Mouse (Mus musculus) frontal cortex, postnatal 36 days (tissue): ENCODE measurements at regions not wholly inside any gene's neighbourhood (a gene's known extent, or its start where the extent isn't known, plus 50 kb on each side); places are given as distances from the start of the nearest gene placed in this dataset.

ENCODE experiments used
- DNase-seq, 2 experiments: peaks; one replicate each; pipeline ENCODE4 v3.0.0; 2022; ENCODE audit warnings: low spot score in 2 of 2

GRCm38 (mm10) chr7:88185120-88185796 lies 92.6 kb upstream of the Ctsc start:
- no peak for DNase-seq

GRCm38 (mm10) chr7:88187555-88187954 lies 90.3 kb upstream of the Ctsc start:
- DNase-seq: no peak

- DNase-seq: no peak
These were observed 85.1 kb upstream of the Ctsc start for GRCm38 (mm10) chr7:88192771-88193170.

- no peak for DNase-seq
These were observed 78.8 kb upstream of the Ctsc start for GRCm38 (mm10) chr7:88199043-88199442.

GRCm38 (mm10) chr7:88199929-88200538 lies 77.9 kb upstream of the Ctsc start:
- DNase-seq: peak in 1 of 2 experiments; percentile 46

- DNase-seq: no peak
These were observed 76.1 kb upstream of the Ctsc start for GRCm38 (mm10) chr7:88201658-88202364.

- no peak for DNase-seq
These were observed 71.6 kb upstream of the Ctsc start for GRCm38 (mm10) chr7:88206223-88206827.

GRCm38 (mm10) chr7:88206914-88207710 lies 70.8 kb upstream of the Ctsc start:
- peak; percentile 20 to 28 for DNase-seq

- DNase-seq: peak in 1 of 2 experiments; percentile 24
These were observed 63.1 kb upstream of the Ctsc start for GRCm38 (mm10) chr7:88214713-88215198.

GRCm38 (mm10) chr7:88215425-88215824 lies 62.5 kb upstream of the Ctsc start:
- DNase-seq: no peak

GRCm38 (mm10) chr7:88222141-88222540 lies 55.7 kb upstream of the Ctsc start:
- DNase-seq: no peak

- no peak for DNase-seq
These were observed 52.1 kb upstream of the Ctsc start for GRCm38 (mm10) chr7:88225800-88226199.
